Mouse (Mus musculus): Measurements from ENCODE around the gene Adam12. TPM values are rescaled to one million over a fixed set of nuclear protein-coding genes. Genes with fewer than 3 reads are reported as not detected.

Gene Adam12
- polyA plus RNA-seq, 1 experiment, result 2.1 TPM

DNA sequence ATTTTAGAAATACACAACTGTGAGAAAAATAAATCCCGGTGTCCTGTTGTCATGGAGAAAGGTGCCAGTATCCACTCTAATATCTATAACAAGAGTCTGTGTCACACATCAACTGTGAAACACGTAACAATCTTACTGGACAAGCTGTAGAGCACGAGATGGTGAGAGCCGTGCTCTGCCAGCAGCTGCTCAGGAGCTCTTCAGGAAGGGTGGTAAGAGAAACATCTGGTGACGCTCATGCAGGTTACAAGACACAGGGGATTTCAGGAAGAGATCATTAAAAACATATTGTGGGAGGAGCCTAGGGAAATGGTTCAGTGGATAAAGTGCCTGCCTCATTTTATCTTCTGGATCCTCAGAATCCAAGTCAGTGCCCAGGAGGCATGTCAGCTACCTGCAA lies 158.9 kb downstream of the Adam12 start:
- TF ChIP-seq CTCF (IDR thresholded peaks at IDR 0.05; ENCODE audit: extremely low read depth, insufficient read depth, low read length), result no peak
- no peak for TF ChIP-seq POLR2A (IDR thresholded peaks at IDR 0.05; ENCODE audit: extremely low read depth, insufficient read depth, low read length)

DNA sequence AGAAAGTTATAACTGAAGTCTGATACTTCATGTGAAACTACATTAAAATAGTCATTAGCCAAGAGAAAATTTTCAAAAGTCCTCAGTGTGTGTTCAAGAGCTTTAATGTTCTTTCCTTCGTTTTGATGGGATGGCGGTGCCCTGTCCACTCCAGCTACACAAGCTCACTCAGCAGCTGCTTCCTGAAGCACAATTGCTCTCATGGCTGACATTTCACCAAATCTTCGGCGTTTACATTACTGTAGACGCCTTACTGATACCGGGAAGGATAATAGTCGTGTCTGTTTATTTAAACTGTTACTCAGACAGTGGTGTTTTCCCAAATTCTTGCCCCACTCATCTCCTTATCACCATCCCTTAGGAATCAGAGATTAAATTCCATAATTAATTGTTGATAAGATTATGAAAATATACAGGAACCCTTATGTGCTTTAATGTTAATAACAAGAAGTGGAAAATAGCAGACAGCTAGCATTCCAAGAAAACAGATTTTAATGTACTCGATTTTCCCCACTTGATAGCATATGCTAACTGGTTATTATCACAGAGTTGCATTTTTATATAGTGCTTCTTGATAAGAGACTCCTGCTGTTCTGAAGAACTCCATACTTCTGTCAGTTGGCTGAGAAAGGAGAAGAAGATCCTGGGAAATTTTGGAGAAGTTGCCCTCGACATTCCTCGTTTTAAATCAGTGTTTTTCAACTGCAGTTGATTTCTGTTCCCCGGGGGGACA lies 160.6 kb downstream of the Adam12 start:
- Histone ChIP-seq H3K27ac (ENCODE audit: insufficient read depth, low read length) (no peak overlapping the region), H3K4me3 (ENCODE audit: insufficient read depth, low read length) (no peak overlapping the region), H3K4me1 (ENCODE audit: control insufficient read depth, insufficient read depth, low read length) (no peaks in the 10 kb centered on the region)
- TF ChIP-seq CTCF (IDR thresholded peaks at IDR 0.05; ENCODE audit: extremely low read depth, insufficient read depth, low read length), result no peak
- no peak for TF ChIP-seq POLR2A (IDR thresholded peaks at IDR 0.05; ENCODE audit: extremely low read depth, insufficient read depth, low read length)

More for the DNA sequence above, 158.9 kb downstream of the Adam12 start:
- no peak overlapping the region for H3K4me3 ChIP-seq (ENCODE audit: insufficient read depth, low read length)
- no peak overlapping the region for H3K27ac ChIP-seq (ENCODE audit: insufficient read depth, low read length)
- no peaks in the 10 kb centered on the region for H3K4me1 ChIP-seq (ENCODE audit: control insufficient read depth, insufficient read depth, low read length)

DNA sequence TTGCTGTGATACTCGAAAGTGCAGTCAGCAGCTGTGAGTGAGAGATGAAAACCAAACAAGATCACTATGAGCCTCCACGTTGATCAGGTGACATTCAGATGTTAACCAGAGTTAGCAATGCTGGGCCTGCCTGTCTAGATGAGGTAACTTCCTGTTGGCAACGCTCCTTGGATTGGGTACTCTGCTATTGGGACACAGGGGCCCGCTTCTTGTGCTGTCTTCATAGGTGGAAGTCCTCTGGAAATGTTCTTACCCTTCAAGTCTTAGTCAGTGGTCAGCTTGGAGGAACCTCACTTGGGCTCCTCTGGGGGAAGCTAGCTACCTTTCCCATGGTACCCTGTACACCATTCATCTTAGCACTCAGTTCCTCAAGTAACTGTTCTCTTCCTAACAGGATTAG lies 169.3 kb downstream of the Adam12 start:
- Histone ChIP-seq H3K4me1 (ENCODE audit: control insufficient read depth, insufficient read depth, low read length) (no peaks in the 10 kb centered on the region), H3K4me3 (ENCODE audit: insufficient read depth, low read length) (no peak overlapping the region), H3K27ac (ENCODE audit: insufficient read depth, low read length) (no peak overlapping the region)
- TF ChIP-seq POLR2A (IDR thresholded peaks at IDR 0.05; ENCODE audit: extremely low read depth, insufficient read depth, low read length) (no peak), CTCF (IDR thresholded peaks at IDR 0.05; ENCODE audit: extremely low read depth, insufficient read depth, low read length) (no peak)

DNA sequence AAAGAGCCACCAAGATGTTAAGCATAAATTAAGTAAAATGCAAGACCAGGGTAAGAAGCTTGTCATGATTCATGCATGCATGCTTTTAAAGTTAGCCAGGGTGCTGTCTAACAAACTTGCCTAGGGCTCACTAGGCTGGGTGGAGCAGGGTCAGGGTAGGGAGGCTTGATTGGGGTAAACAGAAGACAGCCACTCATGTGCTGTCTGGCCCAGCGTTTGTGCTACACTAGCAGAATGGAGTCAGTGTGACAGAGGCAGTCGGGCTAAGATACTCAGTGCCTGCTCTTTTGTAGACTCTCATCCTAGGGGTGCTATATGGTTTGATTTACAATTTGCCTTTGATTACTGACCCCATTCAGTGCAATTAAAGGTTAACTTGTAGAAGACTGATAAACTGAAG lies 179.5 kb downstream of the Adam12 start:
- no peak overlapping the region for H3K27ac ChIP-seq (ENCODE audit: insufficient read depth, low read length)
- H3K4me3 ChIP-seq (ENCODE audit: insufficient read depth, low read length), result no peak overlapping the region
- H3K4me1 ChIP-seq (ENCODE audit: control insufficient read depth, insufficient read depth, low read length), result no peaks in the 10 kb centered on the region
- no peak for TF ChIP-seq CTCF (IDR thresholded peaks at IDR 0.05; ENCODE audit: extremely low read depth, insufficient read depth, low read length)
- TF ChIP-seq POLR2A (IDR thresholded peaks at IDR 0.05; ENCODE audit: extremely low read depth, insufficient read depth, low read length), result no peak

DNA sequence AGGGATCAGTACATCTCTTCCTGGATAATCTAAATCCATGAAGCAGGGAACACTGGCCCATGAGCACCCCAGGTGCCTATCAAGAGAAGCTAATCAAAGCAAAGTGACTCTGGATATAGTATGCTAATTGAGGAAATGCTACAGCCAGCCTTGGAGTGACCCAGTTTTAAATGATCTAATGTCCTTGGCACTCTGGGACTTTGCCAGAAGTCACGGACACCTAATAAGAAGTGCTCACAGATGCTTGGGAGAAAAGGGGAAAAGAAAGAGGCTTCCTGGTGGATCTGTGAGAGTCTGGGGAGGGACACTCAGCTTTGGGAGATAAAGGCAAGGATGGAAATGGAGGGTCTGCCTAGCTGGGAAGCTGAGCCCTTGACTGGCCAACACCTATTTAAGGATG lies 181.6 kb downstream of the Adam12 start:
- H3K4me3 ChIP-seq (ENCODE audit: insufficient read depth, low read length), result no peak overlapping the region
- TF ChIP-seq POLR2A (IDR thresholded peaks at IDR 0.05; ENCODE audit: extremely low read depth, insufficient read depth, low read length) (no peak), CTCF (IDR thresholded peaks at IDR 0.05; ENCODE audit: extremely low read depth, insufficient read depth, low read length) (no peak)
- H3K27ac ChIP-seq (ENCODE audit: insufficient read depth, low read length), result no peak overlapping the region
- H3K4me1 ChIP-seq (ENCODE audit: control insufficient read depth, insufficient read depth, low read length), result no peaks in the 10 kb centered on the region

DNA sequence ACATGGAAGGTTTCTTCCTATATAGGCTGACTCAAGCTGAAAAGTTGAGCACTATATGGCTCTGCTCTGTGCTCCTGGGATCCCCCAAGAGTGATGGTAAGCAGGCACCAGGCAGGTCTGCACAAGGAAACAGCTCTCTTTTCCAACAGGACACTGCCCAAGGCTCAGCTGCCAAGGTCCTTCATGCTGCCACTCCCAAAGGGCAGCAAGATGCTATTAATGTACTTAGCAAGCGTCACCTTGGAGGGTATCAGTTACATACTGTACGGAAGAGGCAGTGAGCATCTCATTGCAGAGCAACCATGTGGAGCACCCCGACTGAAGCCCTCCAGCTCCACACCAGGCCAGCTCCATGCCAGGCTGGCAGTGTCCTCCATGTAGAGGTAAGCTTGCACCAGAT lies 185.6 kb downstream of the Adam12 start:
- H3K4me3 ChIP-seq (ENCODE audit: insufficient read depth, low read length), result no peak overlapping the region
- TF ChIP-seq POLR2A (IDR thresholded peaks at IDR 0.05; ENCODE audit: extremely low read depth, insufficient read depth, low read length) (no peak), CTCF (IDR thresholded peaks at IDR 0.05; ENCODE audit: extremely low read depth, insufficient read depth, low read length) (no peak)
- no peak overlapping the region for H3K27ac ChIP-seq (ENCODE audit: insufficient read depth, low read length)
- H3K4me1 ChIP-seq (ENCODE audit: control insufficient read depth, insufficient read depth, low read length), result no peaks in the 10 kb centered on the region

DNA sequence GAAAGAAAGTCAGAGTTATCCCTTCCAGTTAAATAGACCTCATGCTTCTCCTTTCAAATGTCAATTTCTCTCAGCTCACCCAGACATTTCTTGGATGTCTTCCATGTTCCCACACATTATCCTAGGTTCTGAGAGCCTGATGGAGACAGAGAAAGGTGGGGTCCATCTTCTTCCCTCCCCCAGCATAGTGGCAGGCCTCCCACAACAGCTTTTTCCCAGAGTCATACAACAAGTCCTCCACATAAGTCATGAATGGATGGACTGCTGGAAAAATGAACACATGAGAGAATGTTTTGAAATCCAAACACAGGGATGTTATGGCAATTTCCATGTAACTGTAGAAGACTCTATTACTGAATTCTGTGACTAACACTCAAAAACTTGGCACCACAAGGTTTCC lies 188.4 kb downstream of the Adam12 start:
- TF ChIP-seq CTCF (IDR thresholded peaks at IDR 0.05; ENCODE audit: extremely low read depth, insufficient read depth, low read length) (no peak), POLR2A (IDR thresholded peaks at IDR 0.05; ENCODE audit: extremely low read depth, insufficient read depth, low read length) (no peak)
- H3K4me3 ChIP-seq (ENCODE audit: insufficient read depth, low read length), result no peak overlapping the region
- no peak overlapping the region for H3K27ac ChIP-seq (ENCODE audit: insufficient read depth, low read length)
- no peaks in the 10 kb centered on the region for H3K4me1 ChIP-seq (ENCODE audit: control insufficient read depth, insufficient read depth, low read length)

DNA sequence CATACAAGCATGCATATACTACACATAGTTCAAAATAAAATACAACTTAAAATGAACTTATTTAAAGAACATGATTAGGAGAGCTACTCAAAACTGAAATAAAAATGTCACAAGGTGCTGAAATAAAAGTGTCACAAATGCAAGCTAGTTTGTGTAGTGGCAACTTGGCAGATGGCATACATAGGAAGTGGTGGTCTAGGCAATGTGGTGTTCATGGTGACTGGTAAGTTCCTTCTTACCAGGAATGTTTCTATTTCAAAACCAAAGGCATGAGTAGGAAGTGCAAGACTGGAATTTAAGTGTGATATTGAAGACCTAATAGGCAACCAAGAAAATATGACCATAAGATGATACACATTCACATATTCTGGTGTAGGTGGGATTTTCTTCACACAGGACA lies 189.3 kb downstream of the Adam12 start:
- no peak overlapping the region for H3K4me3 ChIP-seq (ENCODE audit: insufficient read depth, low read length)
- no peak overlapping the region for H3K27ac ChIP-seq (ENCODE audit: insufficient read depth, low read length)
- no peak for TF ChIP-seq CTCF (IDR thresholded peaks at IDR 0.05; ENCODE audit: extremely low read depth, insufficient read depth, low read length)
- TF ChIP-seq POLR2A (IDR thresholded peaks at IDR 0.05; ENCODE audit: extremely low read depth, insufficient read depth, low read length), result no peak

DNA sequence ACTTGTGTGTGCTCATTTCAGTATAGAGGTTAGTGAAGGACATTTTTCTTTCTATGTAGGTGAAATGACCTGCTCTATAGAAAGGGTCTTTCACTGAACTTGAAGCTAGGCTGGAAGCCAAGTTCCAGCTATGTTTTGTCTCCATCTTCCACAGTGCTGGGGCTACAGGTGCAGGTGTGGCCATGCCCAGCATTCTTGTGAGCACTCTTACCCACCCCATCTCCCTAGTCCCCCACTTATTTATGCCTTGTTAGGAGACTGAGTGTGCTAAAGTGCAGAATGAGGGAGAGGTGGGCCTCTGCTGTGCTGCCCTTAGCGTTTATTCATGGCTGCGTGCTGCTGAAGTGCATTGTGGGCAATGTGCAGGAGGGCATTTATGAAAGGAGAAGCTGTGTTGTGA lies 198.0 kb downstream of the Adam12 start:
- TF ChIP-seq CTCF (IDR thresholded peaks at IDR 0.05; ENCODE audit: extremely low read depth, insufficient read depth, low read length) (no peak), POLR2A (IDR thresholded peaks at IDR 0.05; ENCODE audit: extremely low read depth, insufficient read depth, low read length) (no peak)
- Histone ChIP-seq H3K4me3 (ENCODE audit: insufficient read depth, low read length) (no peak overlapping the region), H3K4me1 (ENCODE audit: control insufficient read depth, insufficient read depth, low read length) (no peaks in the 10 kb centered on the region), H3K27ac (ENCODE audit: insufficient read depth, low read length) (no peak overlapping the region)

More for the DNA sequence above, 189.3 kb downstream of the Adam12 start:
- H3K4me1 ChIP-seq (ENCODE audit: control insufficient read depth, insufficient read depth, low read length), result no peaks in the 10 kb centered on the region

DNA sequence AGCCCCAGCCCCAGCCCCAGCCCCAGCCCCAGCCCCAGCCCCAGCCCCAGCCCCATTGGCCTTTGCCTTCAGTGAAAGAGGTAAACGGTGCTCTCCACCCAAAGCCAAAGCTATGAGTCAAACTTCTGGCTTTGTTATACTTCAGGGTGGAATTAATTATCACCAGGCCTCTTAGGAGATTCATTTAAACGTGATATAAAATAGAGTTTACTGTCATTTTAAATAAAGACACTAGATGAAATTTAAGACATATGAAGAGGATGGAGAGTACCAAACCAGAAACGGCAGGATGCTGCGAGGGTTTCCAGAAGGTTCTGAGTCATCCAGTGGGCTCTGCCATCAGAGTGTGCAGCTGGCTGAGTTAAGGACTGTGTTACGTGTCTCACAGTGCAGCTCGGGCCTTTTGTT lies 199.0 kb downstream of the Adam12 start:
- Histone ChIP-seq H3K27ac (ENCODE audit: insufficient read depth, low read length) (no peak overlapping the region), H3K4me3 (ENCODE audit: insufficient read depth, low read length) (no peak overlapping the region), H3K4me1 (ENCODE audit: control insufficient read depth, insufficient read depth, low read length) (no peaks in the 10 kb centered on the region)
- TF ChIP-seq POLR2A (IDR thresholded peaks at IDR 0.05; ENCODE audit: extremely low read depth, insufficient read depth, low read length) (no peak), CTCF (IDR thresholded peaks at IDR 0.05; ENCODE audit: extremely low read depth, insufficient read depth, low read length) (no peak)

All from cortical plate, adult 2 months (tissue).